Mouse (Mus musculus) intestine, embryonic 14.5 days (tissue): Measurements from ENCODE around the gene Ylpm1. TPM values are rescaled to one million over a fixed set of nuclear protein-coding genes. Genes with fewer than 3 reads are reported as not detected.
A peak's percentile ranks its signal among the peaks of the same experiment; 100 is the strongest.

Experiments
- ATAC-seq: fragments of 200-750 bp; cut with Nextera tagmentation; replicated peaks from 2 replicates; pipeline ENCODE4 v1.8.0; 2017; ENCODE audit warnings: low read depth, moderate number of reproducible peaks, moderate TSS enrichment, moderate library complexity; ENCODE audit not compliant: low FRiP score, low TSS enrichment
- DNase-seq: peaks from one replicate; pipeline ENCODE4 v3.0.0-alpha.2; 2018; ENCODE audit warnings: low spot score
- H3K27ac ChIP-seq: fragments of 300-500 bp; sonication (generic); 2 replicates; pipeline ENCODE4 v1.5.1; 2014; ENCODE audit warnings: low read depth, mild to moderate bottlenecking, control low read depth
- H3K27me3 ChIP-seq: fragments of 300-500 bp; sonication (generic); replicated peaks from 2 replicates; pipeline ENCODE4 v1.6.1; 2014; ENCODE audit warnings: low read length, control low read depth; ENCODE audit not compliant: control insufficient read depth, insufficient read depth
- H3K36me3 ChIP-seq: fragments of 300-500 bp; sonication (generic); 2 replicates; pipeline ENCODE4 v1.6.1; 2014; ENCODE audit warnings: low read length, control low read depth; ENCODE audit not compliant: control insufficient read depth, insufficient read depth
- H3K4me1 ChIP-seq: fragments of 300-500 bp; sonication (generic); replicated peaks from 2 replicates; pipeline ENCODE4 v1.6.1; 2014; ENCODE audit warnings: low read length, control low read depth, mixed read lengths; ENCODE audit not compliant: control insufficient read depth, insufficient read depth
- H3K4me2 ChIP-seq: fragments of 300-500 bp; sonication (generic); 2 replicates; pipeline ENCODE4 v1.6.1; 2014; ENCODE audit warnings: low read length
- H3K4me3 ChIP-seq: fragments of 300-500 bp; sonication (generic); 2 replicates; pipeline ENCODE4 v1.5.1; 2014; ENCODE audit warnings: low read depth, low read length, control low read depth, mixed read lengths
- H3K9ac ChIP-seq: fragments of 300-500 bp; sonication (generic); 2 replicates; pipeline ENCODE4 v1.6.1; 2014; ENCODE audit warnings: mild to moderate bottlenecking, low read length
- H3K9me3 ChIP-seq: fragments of 300-500 bp; sonication (generic); 2 replicates; pipeline ENCODE4 v1.6.1; 2016; ENCODE audit warnings: low read length, control low read depth; ENCODE audit not compliant: control insufficient read depth
- WGBS: fragments of 180-500 bp; shearing (Covaris S2); extraction: QIAGEN DNeasy Blood & Tissue Kit; methylation state at CpG from one replicate; pipeline ENCODE4 v1.1.7; 2014; 5-methylcytosine and 5-hydroxymethylcytosine counted together
- polyA plus RNA-seq: library from polyadenylated mRNA; unstranded; fragments of >200 nt; fragmentation: Nextera tagmentation; extraction: Ambion mirVana; gene quantifications from 2 replicates; pipeline ENCODE4 v1.2.1, GENCODE M21; 2014

The Ylpm1 gene
- polyA plus RNA-seq, 1 experiment from 2014 or later, result 40.8 TPM

GRCm38 (mm10) chr12:84962606-84963005 is 33.5 kb upstream of the Ylpm1 start:
- Histone ChIP-seq H3K9ac (no peak overlapping the region), H3K9me3 (no peaks in the 10 kb centered on the region), H3K4me1 (no peaks in the 10 kb centered on the region), H3K27me3 (no peaks in the 10 kb centered on the region), H3K36me3 (peaks cover 9% of the 10 kb centered on the region; the same call in 1 of the 2 replicates), H3K27ac (no peak overlapping the region), H3K4me2 (no peak overlapping the region), H3K4me3 (no peak overlapping the region)
- WGBS, result 79% methylated on average over 7 of the region's 7 CpGs
- DNase-seq, result no peak
- ATAC-seq, result no peak

DNA sequence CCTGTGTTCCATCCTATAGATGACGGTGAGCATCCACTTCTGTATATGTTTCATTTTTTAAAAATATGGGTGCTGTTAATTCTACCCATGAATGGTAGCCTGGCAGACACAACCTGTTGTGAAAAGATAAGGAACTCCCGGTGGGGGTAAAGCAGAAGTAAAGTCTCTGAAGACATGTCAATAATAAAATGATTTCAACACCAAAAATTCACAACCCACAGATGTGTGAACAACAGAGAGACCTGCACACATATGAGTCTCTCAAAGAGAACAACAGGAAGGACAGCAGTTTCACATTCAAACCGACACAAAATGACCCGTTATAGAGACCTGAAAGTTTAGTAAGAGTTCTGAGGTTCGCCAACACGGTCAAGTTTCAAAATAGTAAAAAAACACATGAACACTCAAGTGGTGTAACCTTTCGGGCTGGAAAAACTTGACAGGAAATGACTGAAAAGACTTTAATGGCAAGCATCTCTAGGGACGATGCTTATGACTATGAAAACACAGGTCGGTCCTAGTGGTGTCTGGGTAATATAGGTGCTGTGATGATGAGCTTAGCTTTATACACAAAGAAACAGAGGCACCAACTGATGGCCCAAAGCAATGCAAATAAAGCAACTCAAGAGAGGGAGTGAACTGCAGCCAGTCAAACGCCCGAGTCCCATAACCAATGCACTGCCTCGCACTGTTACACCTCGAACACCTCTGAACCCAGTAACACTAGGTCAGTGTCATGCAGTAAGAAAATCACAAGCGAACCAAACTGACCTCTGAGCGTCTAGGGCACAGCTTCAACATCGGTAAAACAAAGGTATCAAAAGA is 27.1 kb upstream of the Ylpm1 start:
- Histone ChIP-seq H3K9ac (no peak overlapping the region), H3K27ac (no peak overlapping the region), H3K4me3 (no peak overlapping the region), H3K36me3 (peaks cover 19% of the 10 kb centered on the region), H3K4me2 (peak overlapping the region; percentile 93), H3K27me3 (no peaks in the 10 kb centered on the region), H3K9me3 (no peaks in the 10 kb centered on the region), H3K4me1 (peaks cover 9% of the 10 kb centered on the region)
- WGBS, result 83% methylated on average over 16 of the region's 16 CpGs
- DNase-seq, result no peak
- ATAC-seq, result no peak

- no peaks in the 10 kb centered on the region for H3K9me3 ChIP-seq
- H3K36me3 ChIP-seq, result peaks cover 25% of the 10 kb centered on the region
- no peak overlapping the region for H3K27ac ChIP-seq
- 25% methylated on average over 15 of the region's 15 CpGs for WGBS
- H3K9ac ChIP-seq, result peak overlapping the region; percentile 67
- peak overlapping the region; percentile 71 for H3K4me3 ChIP-seq
- ATAC-seq (no peak; the same call in 1 of the 2 replicates), DNase-seq (no peak)
- peak overlapping the region; percentile 93 for H3K4me2 ChIP-seq
- peaks cover 9% of the 10 kb centered on the region for H3K4me1 ChIP-seq
- H3K27me3 ChIP-seq, result no peaks in the 10 kb centered on the region
Measured at GRCm38 (mm10) chr12:84969656-84970427, 26.3 kb upstream of the Ylpm1 start.

DNA sequence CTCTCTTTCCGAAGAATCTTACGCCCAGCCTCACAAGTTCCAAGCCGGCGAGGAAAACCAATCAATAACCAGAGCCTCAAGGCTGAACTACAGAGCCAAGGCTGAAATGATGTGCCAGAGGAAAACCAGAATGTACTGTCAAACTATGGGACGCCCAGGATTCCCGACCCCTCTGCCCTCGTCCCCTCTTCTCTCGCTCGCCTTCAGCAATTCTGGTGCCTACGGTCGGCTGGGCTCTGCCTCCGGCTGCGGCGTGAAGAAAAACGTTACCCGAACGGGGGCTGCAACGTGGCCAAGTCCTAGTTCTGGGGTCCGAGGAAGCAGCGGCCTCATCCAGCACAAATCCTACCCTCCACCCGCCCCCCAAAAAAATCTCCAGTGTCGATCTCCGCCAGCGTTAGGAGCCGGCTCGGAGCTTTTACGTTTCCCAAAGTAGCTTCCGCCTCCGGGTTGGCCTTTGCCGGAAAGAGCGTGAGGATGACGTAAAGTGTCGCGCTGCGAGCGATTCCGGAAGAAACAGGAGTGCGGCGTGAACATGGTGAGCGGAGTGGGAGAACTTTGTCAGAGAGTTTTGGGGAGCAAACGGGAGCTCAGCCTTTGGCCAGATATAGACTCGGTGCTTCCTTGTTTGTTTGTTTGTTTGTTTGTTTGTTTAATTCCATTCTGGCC is 25.6 kb upstream of the Ylpm1 start, which contains the start of the genes Fcf1 and Arel1:
Gene Fcf1 (plus strand): TSS at position 470 of the 669 bp plus-strand sequence.
Gene Arel1 (minus strand): TSS at position 473 of the 669 bp plus-strand sequence.
- under 1% methylated on average over 42 of the region's 42 CpGs for WGBS
- Histone ChIP-seq H3K4me3 (peak within 1 kb of the TSS; percentile 71), H3K27ac (0 out of 2 replicates have a peak within 1 kb of the TSS, but pooled peaks have one; percentile 34), H3K4me1 (peaks cover 9% of the 10 kb centered on the region), H3K27me3 (no peaks in the 10 kb centered on the region), H3K4me2 (peak within 1 kb of the TSS; percentile 93), H3K9ac (peak within 1 kb of the TSS; percentile 67), H3K36me3 (peaks cover 30% of the 10 kb centered on the region), H3K9me3 (no peaks in the 10 kb centered on the region)
- DNase-seq (peak; percentile 91), ATAC-seq (peak; percentile 84)

DNA sequence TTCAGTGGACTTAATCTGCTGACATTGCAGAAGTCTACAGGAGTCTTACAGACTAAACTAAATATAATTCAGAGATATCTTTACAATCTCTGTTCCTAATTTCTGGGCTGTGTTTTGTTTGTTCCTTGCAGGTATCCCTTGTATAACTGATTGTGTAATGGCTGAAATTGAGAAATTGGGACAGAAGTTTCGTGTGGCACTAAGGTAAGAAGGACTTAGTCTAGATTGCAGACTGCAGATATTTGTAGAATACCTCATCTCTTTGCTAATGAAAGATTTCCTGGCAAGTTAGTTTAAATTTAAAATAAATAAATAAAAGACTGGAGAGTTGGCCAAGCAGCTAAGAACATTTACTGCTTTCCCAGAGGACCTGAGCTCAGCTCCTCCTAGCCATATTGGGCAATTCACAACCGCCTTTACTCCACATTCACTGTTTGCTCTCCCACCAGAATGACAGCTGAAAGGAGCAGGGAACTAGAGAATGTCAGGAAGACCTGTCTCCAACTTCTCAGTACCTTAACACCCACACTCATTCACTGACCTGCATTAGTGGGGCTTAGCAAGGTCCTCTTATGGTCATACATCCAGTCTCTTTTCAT is 16.8 kb upstream of the Ylpm1 start:
- WGBS, result 91% methylated on average over 2 of the region's 2 CpGs

DNA sequence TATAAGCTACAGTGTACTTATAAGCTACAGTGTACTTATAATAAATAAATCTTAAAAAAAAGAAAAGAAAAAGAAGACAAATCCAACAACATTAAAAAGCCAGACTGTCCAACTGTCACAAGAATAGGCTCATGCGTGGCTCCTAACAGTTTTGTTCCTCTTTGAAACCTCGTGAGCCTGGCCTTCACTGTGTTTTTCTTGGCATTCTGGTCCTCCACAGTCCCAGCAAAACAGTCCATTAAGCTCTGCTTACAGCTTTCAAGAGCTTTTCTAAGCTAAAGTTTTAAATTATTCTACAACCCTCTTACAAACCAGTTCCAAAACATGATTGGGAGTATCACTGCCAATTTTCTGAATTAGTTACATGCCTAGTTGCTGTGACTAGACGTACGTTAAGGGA is 6.7 kb upstream of the Ylpm1 start:
- H3K27ac ChIP-seq, result no peak overlapping the region
- no peak overlapping the region for H3K4me2 ChIP-seq
- DNase-seq, result no peak

More for the DNA sequence above, 16.8 kb upstream of the Ylpm1 start:
- H3K9ac ChIP-seq, result no peak overlapping the region
- no peaks in the 10 kb centered on the region for H3K4me1 ChIP-seq
- H3K4me2 ChIP-seq, result no peak overlapping the region
- peaks cover 87% of the 10 kb centered on the region for H3K36me3 ChIP-seq
- DNase-seq, result no peak
- no peak overlapping the region for H3K4me3 ChIP-seq
- no peaks in the 10 kb centered on the region for H3K9me3 ChIP-seq
- no peak for ATAC-seq
- no peaks in the 10 kb centered on the region for H3K27me3 ChIP-seq
- no peak overlapping the region for H3K27ac ChIP-seq

GRCm38 (mm10) chr12:84995112-84995761 is 884 bp upstream of the Ylpm1 start:
- no peaks in the 10 kb centered on the region; the same call in 1 of the 2 replicates for H3K9me3 ChIP-seq

More for the DNA sequence above, 6.7 kb upstream of the Ylpm1 start:
- Histone ChIP-seq H3K4me3 (no peak overlapping the region), H3K9ac (no peak overlapping the region), H3K27me3 (no peaks in the 10 kb centered on the region), H3K9me3 (no peaks in the 10 kb centered on the region; the same call in 1 of the 2 replicates), H3K36me3 (no peaks in the 10 kb centered on the region), H3K4me1 (no peaks in the 10 kb centered on the region)
- WGBS, result 71% methylated on average over 4 of the region's 4 CpGs
- no peak for ATAC-seq

More at GRCm38 (mm10) chr12:84995112-84995761, 884 bp upstream of the Ylpm1 start:
- no peaks in the 10 kb centered on the region for H3K36me3 ChIP-seq
- 0 out of 2 replicates have a peak overlapping the region, but pooled peaks have one; percentile 3 for H3K9ac ChIP-seq
- ATAC-seq, result no peak
- H3K27me3 ChIP-seq, result no peaks in the 10 kb centered on the region
- H3K4me2 ChIP-seq, result peak overlapping the region; percentile 44
- DNase-seq, result peak; percentile 57
- peak overlapping the region; percentile 92 for H3K4me3 ChIP-seq
- peaks cover 16% of the 10 kb centered on the region for H3K4me1 ChIP-seq
- WGBS, result 91% methylated on average over 8 of the region's 9 CpGs
- no peak overlapping the region for H3K27ac ChIP-seq
